Comparison of ENCODE assay signal across 16 mouse cellular contexts in the genomic region with DNA sequence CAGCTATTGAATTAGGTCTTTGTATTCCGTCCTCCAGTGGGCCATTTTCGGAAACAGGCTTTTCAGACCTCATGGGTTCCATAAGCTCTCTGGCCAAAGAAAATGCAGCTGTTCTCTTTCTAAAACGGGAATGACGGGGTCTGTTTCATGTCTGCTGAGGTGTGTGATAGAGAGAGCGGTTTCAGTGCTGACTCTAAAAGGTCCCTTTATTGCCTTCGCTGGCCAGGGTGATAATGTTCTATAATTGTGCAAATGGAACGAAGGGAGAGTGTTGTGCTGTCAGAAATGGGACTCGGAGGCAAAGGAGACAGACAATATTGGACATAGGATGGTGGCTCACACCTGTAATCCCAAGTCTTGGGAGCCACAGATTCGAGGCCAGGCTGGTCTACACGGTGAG.
"Had no signal": no experiment of that assay in that cellular context is flagged by ENCODE, and none has a peak within 500 bp of the region (broad histone marks: within the 10 kb centered on the region; RNA-seq: fewer than 3 reads in every experiment).

No protein-coding gene starts in this region.

- H3K9ac ChIP-seq: liver, embryonic 15.5 days; lung, embryonic 14.5 days; neural tube, embryonic 12.5 days had no signal

- H3K27me3 ChIP-seq: liver, embryonic 15.5 days; neural tube, embryonic 12.5 days had no signal

- H3K4me3 ChIP-seq: left cerebral cortex, adult 2 months; liver, embryonic 15.5 days; midbrain, embryonic 10.5 days; myocyte; neural tube, embryonic 12.5 days had no signal

- H3K4me2 ChIP-seq: liver, embryonic 11.5 days; liver, embryonic 15.5 days; lung, embryonic 14.5 days; neural tube, embryonic 12.5 days had no signal

- H3K36me3 ChIP-seq: liver, embryonic 15.5 days; midbrain, embryonic 10.5 days; neural tube, embryonic 12.5 days had no signal

- H3K4me1 ChIP-seq: neural tube, embryonic 12.5 days had no signal

- H3K27ac ChIP-seq: left cerebral cortex, adult 2 months; liver, embryonic 15.5 days; midbrain, embryonic 10.5 days; neural tube, embryonic 12.5 days had no signal

- DNase-seq: kidney, adult 8-10 months; kidney, postnatal 25 days; lung, embryonic 14.5 days; lung, postnatal 10 days; lung, postnatal 4 days; midbrain, embryonic 14.5 days; right cerebral cortex, postnatal 4 days; spleen, adult 18-20 months; thymus, adult 18-20 months; thymus, postnatal 14 days had no signal

- H3K9me3 ChIP-seq: liver, embryonic 15.5 days; midbrain, embryonic 10.5 days; neural tube, embryonic 12.5 days had no signal
